Comparison of ENCODE assay signal across 8 mouse cellular contexts in genomic region chr3:97201943-97202342, GRCm38 (mm10). TPM values are rescaled to one million over a fixed set of nuclear protein-coding genes. Genes with fewer than 3 reads are reported as not detected.
DNase-seq lines count a peak whose midpoint lies in the region; ATAC-seq and TF ChIP-seq lines count a peak whose summit lies in the region.

No protein-coding gene starts in this region.

- 48% methylated on average over 5 of the region's 5 CpGs for WGBS in heart, embryonic 15.5 days

- H3K4me2 ChIP-seq in heart, embryonic 15.5 days: no peak overlapping the region

- 0 out of 2 replicates have a peak, but pooled peaks have one; percentile 39 for ATAC-seq in heart, embryonic 15.5 days (replicated peaks; ENCODE audit: insufficient number of reproducible peaks, insufficient read depth, low FRiP score, low read depth)

- no peak overlapping the region for H3K4me3 ChIP-seq in ES-Bruce4 (ENCODE audit: low read depth, low read length)
- H3K4me3 ChIP-seq in heart, embryonic 15.5 days: no peak overlapping the region

- peak; percentile 71 for TF ChIP-seq CTCF in ES-Bruce4 (IDR thresholded peaks at IDR 0.05; ENCODE audit: low read depth, low read length)

- H3K9ac ChIP-seq in ES-Bruce4 (ENCODE audit: low read depth, poor library complexity, severe bottlenecking): no peak overlapping the region
- H3K9ac ChIP-seq in heart, embryonic 15.5 days: no peak overlapping the region

- no peak for TF ChIP-seq EP300 in ES-Bruce4 (IDR thresholded peaks at IDR 0.05; ENCODE audit: insufficient read depth, low read depth, low read length)

- peaks cover 7% of the 10 kb centered on the region for H3K36me3 ChIP-seq in ES-Bruce4 (ENCODE audit: control insufficient read depth, insufficient read depth, low read length, poor library complexity, severe bottlenecking)
- H3K36me3 ChIP-seq in heart, embryonic 15.5 days: peaks cover 27% of the 10 kb centered on the region

- H3K9me3 ChIP-seq in ES-Bruce4 (replicated peaks; ENCODE audit: control insufficient read depth, insufficient read depth, low read length, poor library complexity, severe bottlenecking): no peaks in the 10 kb centered on the region
- H3K9me3 ChIP-seq in heart, embryonic 15.5 days (replicated peaks): no peaks in the 10 kb centered on the region

- peak; percentile 34 for DNase-seq in adrenal gland, adult 8-10 months
- peak; percentile 71 for DNase-seq in embryo, embryonic 9.5 days (ENCODE audit: extremely low spot score)
- DNase-seq in kidney, postnatal 14 days: peak; percentile 66
- DNase-seq in lung, postnatal 14 days: peak; percentile 77
- DNase-seq in retina, embryonic 14.5 days (ENCODE audit: low spot score): peak; percentile 87
- DNase-seq in urinary bladder, postnatal 36 days (ENCODE audit: low spot score in 2 of 2): peak; percentile 37 to 63

- no peak overlapping the region for H3K27ac ChIP-seq in ES-Bruce4 (ENCODE audit: insufficient read depth, low read length)
- no peak overlapping the region for H3K27ac ChIP-seq in heart, embryonic 15.5 days

- TF ChIP-seq POLR2A in ES-Bruce4 (IDR thresholded peaks at IDR 0.05; ENCODE audit: insufficient read depth, low read length): no peak

- H3K4me1 ChIP-seq in ES-Bruce4 (ENCODE audit: control insufficient read depth, insufficient read depth, low read length): no peaks in the 10 kb centered on the region
- no peaks in the 10 kb centered on the region for H3K4me1 ChIP-seq in heart, embryonic 15.5 days (replicated peaks)

- H3K27me3 ChIP-seq in ES-Bruce4 (ENCODE audit: control insufficient read depth, insufficient read depth, low read length, poor library complexity, severe bottlenecking): no peaks in the 10 kb centered on the region
- no peaks in the 10 kb centered on the region for H3K27me3 ChIP-seq in heart, embryonic 15.5 days

RNA-seq across cellular contexts. Expression of gene Acp6, which starts 43.4 kb away (rescaled TPM):
- 62.3 and 67.2 TPM in 2 replicates for polyA plus RNA-seq in ES-Bruce4 (2011; ENCODE audit: insufficient read depth, insufficient read length, low read depth, missing spikeins)
- total RNA-seq in adrenal gland, adult 8-10 months (2022): 10 to 100 TPM; 45.3 to 63.0 (median 54.9) TPM
- 50.7 and 54.9 TPM in 2 replicates for polyA plus RNA-seq in heart, embryonic 15.5 days (2015; fragmentation: Nextera tagmentation; extraction: Ambion mirVana)

Comparison
In these comparisons a context has a peak if more than half of its experiments do, and no peak if none do; other contexts are left out.
1. DNase-seq: peak in every context shown above with its lines; median percentile 87 in retina, embryonic 14.5 days; 77 in lung, postnatal 14 days; 71 in embryo, embryonic 9.5 days; 66 in kidney, postnatal 14 days; 50 in urinary bladder, postnatal 36 days; 34 in adrenal gland, adult 8-10 months.